Mouse (Mus musculus) lung, embryonic 16.5 days (tissue): ENCODE measurements around the gene Zfp408. TPM values are rescaled to one million over a fixed set of nuclear protein-coding genes. Genes with fewer than 3 reads are reported as not detected.
A peak's percentile ranks its signal among the peaks of the same experiment; 100 is the strongest.

ENCODE experiments used
- ATAC-seq: fragments of 200-750 bp; cut with Nextera tagmentation; 2 replicates; pipeline ENCODE4 v1.8.0; 2017; ENCODE audit warnings: low read depth, mild to moderate bottlenecking, moderate library complexity
- H3K27ac ChIP-seq: fragments of 300-500 bp; sonication (generic); 2 replicates; pipeline ENCODE4 v1.5.1; 2014; ENCODE audit warnings: mild to moderate bottlenecking, control low read depth, low read length
- H3K27me3 ChIP-seq: fragments of 300-500 bp; sonication (generic); 2 replicates; pipeline ENCODE4 v1.6.1; 2014; ENCODE audit warnings: low read depth, low read length, mixed read lengths; ENCODE audit not compliant: control insufficient read depth, insufficient read depth
- H3K36me3 ChIP-seq: fragments of 300-500 bp; sonication (generic); 2 replicates; pipeline ENCODE4 v1.6.1; 2014; ENCODE audit warnings: low read length; ENCODE audit not compliant: control insufficient read depth, insufficient read depth
- H3K4me1 ChIP-seq: fragments of 300-500 bp; sonication (generic); replicated peaks from 2 replicates; pipeline ENCODE4 v1.6.1; 2014; ENCODE audit warnings: low read length, mixed read lengths; ENCODE audit not compliant: control insufficient read depth, insufficient read depth
- H3K4me2 ChIP-seq: fragments of 300-500 bp; sonication (generic); 2 replicates; pipeline ENCODE4 v1.6.1; 2014; ENCODE audit warnings: low read depth, low read length, control low read depth
- H3K4me3 ChIP-seq: fragments of 300-500 bp; sonication (generic); 2 replicates; pipeline ENCODE4 v1.5.1; 2014; ENCODE audit warnings: mild to moderate bottlenecking, low read length, control low read depth
- H3K9ac ChIP-seq: fragments of 300-500 bp; sonication (generic); 2 replicates; pipeline ENCODE4 v1.6.1; 2014; ENCODE audit warnings: low read length, control low read depth
- H3K9me3 ChIP-seq: fragments of 300-500 bp; sonication (generic); 2 replicates; pipeline ENCODE4 v1.6.1; 2016; ENCODE audit warnings: low read length; ENCODE audit not compliant: control insufficient read depth
- WGBS: fragments of 180-500 bp; shearing (Covaris S2); extraction: QIAGEN DNeasy Blood & Tissue Kit; methylation state at CpG from one replicate; pipeline ENCODE4 v1.1.7; 2014; 5-methylcytosine and 5-hydroxymethylcytosine counted together
- polyA plus RNA-seq: library from polyadenylated mRNA; unstranded; fragments of >200 nt; fragmentation: Nextera tagmentation; extraction: Ambion mirVana; gene quantifications from 2 replicates; pipeline ENCODE4 v1.2.1, GENCODE M21; 2015

Zfp408 gene
- 8.4 and 12.3 TPM in 2 replicates for polyA plus RNA-seq

- H3K36me3 ChIP-seq: peaks cover 34% of the 10 kb centered on the region
- WGBS: under 1% methylated on average over 44 of the region's 44 CpGs
These were observed at the start of gene Zfp408, which contains the start of gene Arhgap1 for GRCm38 (mm10) chr2:91649553-91650359. Zfp408 (minus strand) TSS chr2:91649791. Arhgap1 (plus strand) TSS chr2:91649860.

GRCm38 (mm10) chr2:91699225-91699624 is 49.6 kb upstream of the Zfp408 start:
- no peaks in the 10 kb centered on the region for H3K27me3 ChIP-seq
- WGBS: 54% methylated on average over 1 of the region's 1 CpGs
- H3K4me2 ChIP-seq: no peak overlapping the region
- H3K27ac ChIP-seq: no peak overlapping the region
- H3K4me1 ChIP-seq: no peaks in the 10 kb centered on the region; the same call in 1 of the 2 replicates
- no peaks in the 10 kb centered on the region for H3K9me3 ChIP-seq
- no peaks in the 10 kb centered on the region; the same call in 1 of the 2 replicates for H3K36me3 ChIP-seq
- H3K9ac ChIP-seq: no peak overlapping the region
- no peak overlapping the region for H3K4me3 ChIP-seq
- no peak for ATAC-seq

More at GRCm38 (mm10) chr2:91649553-91650359, at the start of gene Zfp408, which contains the start of gene Arhgap1:
- Histone ChIP-seq H3K4me3 (peak within 1 kb of the TSS; percentile 74), H3K27me3 (no peaks in the 10 kb centered on the region), H3K9me3 (no peaks in the 10 kb centered on the region), H3K4me2 (peak within 1 kb of the TSS; percentile 82), H3K9ac (peak within 1 kb of the TSS; percentile 86), H3K27ac (peak within 1 kb of the TSS; percentile 91), H3K4me1 (peaks cover 20% of the 10 kb centered on the region)
- peak; percentile 97 for ATAC-seq

- WGBS: 50% methylated on average over 1 of the region's 1 CpGs
- Histone ChIP-seq H3K9ac (no peak overlapping the region), H3K27me3 (no peaks in the 10 kb centered on the region), H3K36me3 (no peaks in the 10 kb centered on the region; the same call in 1 of the 2 replicates), H3K4me1 (no peaks in the 10 kb centered on the region; the same call in 1 of the 2 replicates), H3K4me2 (no peak overlapping the region), H3K9me3 (no peaks in the 10 kb centered on the region), H3K27ac (no peak overlapping the region), H3K4me3 (no peak overlapping the region)
- peak; percentile 60; the same call in 1 of the 2 replicates for ATAC-seq
These were observed 46.6 kb upstream of the Zfp408 start for GRCm38 (mm10) chr2:91696225-91696590.

- Histone ChIP-seq H3K9me3 (no peaks in the 10 kb centered on the region), H3K9ac (no peak overlapping the region), H3K4me1 (no peaks in the 10 kb centered on the region; the same call in 1 of the 2 replicates), H3K4me3 (no peak overlapping the region), H3K36me3 (no peaks in the 10 kb centered on the region; the same call in 1 of the 2 replicates), H3K27ac (no peak overlapping the region), H3K27me3 (no peaks in the 10 kb centered on the region), H3K4me2 (no peak overlapping the region)
- 82% methylated on average over 10 of the region's 10 CpGs for WGBS
- no peak for ATAC-seq
These were observed 46.0 kb upstream of the Zfp408 start for GRCm38 (mm10) chr2:91695436-91696224.

- no peak for ATAC-seq
- H3K27ac ChIP-seq: no peak overlapping the region
These were observed 39.9 kb upstream of the Zfp408 start for GRCm38 (mm10) chr2:91689452-91689851.

GRCm38 (mm10) chr2:91683919-91684318 is 34.3 kb upstream of the Zfp408 start:
- Histone ChIP-seq H3K9me3 (no peaks in the 10 kb centered on the region), H3K4me1 (no peaks in the 10 kb centered on the region), H3K27me3 (no peaks in the 10 kb centered on the region), H3K4me2 (no peak overlapping the region), H3K9ac (no peak overlapping the region), H3K27ac (no peak overlapping the region), H3K4me3 (no peak overlapping the region), H3K36me3 (peaks cover 17% of the 10 kb centered on the region)
- ATAC-seq: no peak
- 70% methylated on average over 8 of the region's 8 CpGs for WGBS

More at GRCm38 (mm10) chr2:91689452-91689851, 39.9 kb upstream of the Zfp408 start:
- Histone ChIP-seq H3K4me1 (no peaks in the 10 kb centered on the region), H3K4me2 (no peak overlapping the region), H3K9me3 (no peaks in the 10 kb centered on the region), H3K4me3 (no peak overlapping the region), H3K36me3 (peaks cover 16% of the 10 kb centered on the region), H3K27me3 (no peaks in the 10 kb centered on the region), H3K9ac (no peak overlapping the region)
- WGBS: 84% methylated on average over 7 of the region's 7 CpGs

- Histone ChIP-seq H3K9me3 (no peaks in the 10 kb centered on the region), H3K4me2 (no peak overlapping the region), H3K9ac (no peak overlapping the region), H3K4me1 (no peaks in the 10 kb centered on the region), H3K4me3 (no peak overlapping the region), H3K27me3 (no peaks in the 10 kb centered on the region), H3K27ac (no peak overlapping the region), H3K36me3 (peaks cover 19% of the 10 kb centered on the region)
- peak; percentile 49; the same call in 1 of the 2 replicates for ATAC-seq
- WGBS: 51% methylated on average over 4 of the region's 4 CpGs
These were observed 33.3 kb upstream of the Zfp408 start for GRCm38 (mm10) chr2:91682850-91683249.

- Histone ChIP-seq H3K4me2 (no peak overlapping the region), H3K27me3 (no peaks in the 10 kb centered on the region), H3K9ac (no peak overlapping the region), H3K4me1 (no peaks in the 10 kb centered on the region), H3K27ac (no peak overlapping the region), H3K9me3 (no peaks in the 10 kb centered on the region), H3K4me3 (no peak overlapping the region), H3K36me3 (peaks cover 20% of the 10 kb centered on the region)
- no peak for ATAC-seq
These were observed 27.4 kb upstream of the Zfp408 start for GRCm38 (mm10) chr2:91676961-91677360.

- peaks cover 20% of the 10 kb centered on the region for H3K36me3 ChIP-seq
- WGBS: 69% methylated on average over 2 of the region's 2 CpGs
- no peaks in the 10 kb centered on the region for H3K4me1 ChIP-seq
- H3K9ac ChIP-seq: no peak overlapping the region
- ATAC-seq: no peak
- no peak overlapping the region for H3K4me2 ChIP-seq
- H3K27ac ChIP-seq: no peak overlapping the region
- no peak overlapping the region for H3K4me3 ChIP-seq
- no peaks in the 10 kb centered on the region for H3K9me3 ChIP-seq
- no peaks in the 10 kb centered on the region for H3K27me3 ChIP-seq
These were observed 26.8 kb upstream of the Zfp408 start for GRCm38 (mm10) chr2:91676420-91676819.
